Mouse (Mus musculus): ENCODE results near the gene Olfr137. TPM values are rescaled to one million over a fixed set of nuclear protein-coding genes. Genes with fewer than 3 reads are reported as not detected.

Olfr137 gene
- polyA plus RNA-seq (2016; fragmentation: Nextera tagmentation; extraction: Ambion mirVana): not detected in 2 replicates

- no peak within 1 kb of the TSS for H3K4me3 ChIP-seq
- H3K27me3 ChIP-seq: no peaks in the 10 kb centered on the region
- peaks cover 5% of the 10 kb centered on the region; the same call in 1 of the 2 replicates for H3K9me3 ChIP-seq
- no peak within 1 kb of the TSS for H3K4me2 ChIP-seq (replicated peaks)
- H3K4me1 ChIP-seq: no peaks in the 10 kb centered on the region
- ATAC-seq (ENCODE audit: low FRiP score, low read depth): no peak
- H3K27ac ChIP-seq (replicated peaks): no peak within 1 kb of the TSS
- H3K36me3 ChIP-seq: no peaks in the 10 kb centered on the region
- no peak within 1 kb of the TSS for H3K9ac ChIP-seq (replicated peaks)
These were observed at the start of gene Olfr137 for GRCm38 (mm10) chr17:38307470-38307869. Olfr137 (minus strand) TSS chr17:38307570.

GRCm38 (mm10) chr17:38329531-38329930 lies 22.2 kb upstream of the Olfr137 start, which contains the start of gene Olfr136:
Olfr136 (plus strand) TSS chr17:38329831.
- no peak within 1 kb of the TSS for H3K4me3 ChIP-seq

GRCm38 (mm10) chr17:38260735-38261134 lies 46.6 kb downstream of the Olfr137 start, which contains the start of gene Olfr138:
Olfr138 (plus strand) TSS chr17:38261035.
- Histone ChIP-seq H3K4me3 (no peak within 1 kb of the TSS), H3K4me1 (no peaks in the 10 kb centered on the region), H3K36me3 (no peaks in the 10 kb centered on the region), H3K4me2 (replicated peaks) (no peak within 1 kb of the TSS), H3K9ac (replicated peaks) (no peak within 1 kb of the TSS), H3K9me3 (no peaks in the 10 kb centered on the region), H3K27me3 (no peaks in the 10 kb centered on the region), H3K27ac (replicated peaks) (no peak within 1 kb of the TSS)
- ATAC-seq (ENCODE audit: low FRiP score, low read depth): no peak
- 70% methylated on average over 1 of the region's 1 CpGs for WGBS

More at GRCm38 (mm10) chr17:38329531-38329930, 22.2 kb upstream of the Olfr137 start, which contains the start of gene Olfr136:
- H3K4me1 ChIP-seq: no peaks in the 10 kb centered on the region
- no peak within 1 kb of the TSS for H3K4me2 ChIP-seq (replicated peaks)
- no peaks in the 10 kb centered on the region for H3K36me3 ChIP-seq
- no peaks in the 10 kb centered on the region for H3K27me3 ChIP-seq
- ATAC-seq (ENCODE audit: low FRiP score, low read depth): no peak
- H3K27ac ChIP-seq (replicated peaks): no peak within 1 kb of the TSS
- no peak within 1 kb of the TSS for H3K9ac ChIP-seq (replicated peaks)
- 0 out of 2 replicates have a peak, but pooled peaks cover 4% of the 10 kb centered on the region for H3K9me3 ChIP-seq

Other genes starting within 250 kb of the Olfr137 start
- gene Olfr129, start 247.5 kb downstream of the Olfr137 start, polyA plus RNA-seq (2016; fragmentation: Nextera tagmentation; extraction: Ambion mirVana): not detected in 2 replicates
- gene Olfr130, start 243.6 kb downstream of the Olfr137 start, polyA plus RNA-seq (2016; fragmentation: Nextera tagmentation; extraction: Ambion mirVana): not detected in 2 replicates
- gene Olfr131, start 218.9 kb downstream of the Olfr137 start, polyA plus RNA-seq (2016; fragmentation: Nextera tagmentation; extraction: Ambion mirVana): not detected in 2 replicates
- not detected in 2 replicates for gene Olfr132, start 173.0 kb downstream of the Olfr137 start, polyA plus RNA-seq (2016; fragmentation: Nextera tagmentation; extraction: Ambion mirVana)
- gene Olfr133, start 162.3 kb downstream of the Olfr137 start, polyA plus RNA-seq (2016; fragmentation: Nextera tagmentation; extraction: Ambion mirVana): not detected in 2 replicates
- not detected in 2 replicates for gene Olfr134, start 136.2 kb downstream of the Olfr137 start, polyA plus RNA-seq (2016; fragmentation: Nextera tagmentation; extraction: Ambion mirVana)
- gene Olfr135, start 103.2 kb downstream of the Olfr137 start, polyA plus RNA-seq (2016; fragmentation: Nextera tagmentation; extraction: Ambion mirVana): not detected in 2 replicates
- not detected in 2 replicates for gene Olfr138, start 46.5 kb downstream of the Olfr137 start, polyA plus RNA-seq (2016; fragmentation: Nextera tagmentation; extraction: Ambion mirVana)
- gene Olfr136, start 22.3 kb upstream of the Olfr137 start, polyA plus RNA-seq (2016; fragmentation: Nextera tagmentation; extraction: Ambion mirVana): not detected in 2 replicates
- gene Esp36, start 112.6 kb upstream of the Olfr137 start, polyA plus RNA-seq (2016; fragmentation: Nextera tagmentation; extraction: Ambion mirVana): not detected in 2 replicates
- gene Esp34, start 246.6 kb upstream of the Olfr137 start, polyA plus RNA-seq (2016; fragmentation: Nextera tagmentation; extraction: Ambion mirVana): not detected in 2 replicates